Mouse (Mus musculus): ENCODE data around the gene Mrvi1. TPM values are rescaled to one million over a fixed set of nuclear protein-coding genes. Genes with fewer than 3 reads are reported as not detected.

The Mrvi1 gene
- polyA plus RNA-seq, 1 experiment from 2014 or later = 3.2 TPM

- Histone ChIP-seq H3K4me1 (ENCODE audit: control insufficient read depth, insufficient read depth, low read length) (peaks cover 3% of the 10 kb centered on the region; the same call in 1 of the 2 replicates), H3K36me3 (ENCODE audit: control insufficient read depth, insufficient read depth) (no peaks in the 10 kb centered on the region), H3K4me3 (ENCODE audit: low read length) (no peak overlapping the region), H3K9me3 (replicated peaks; ENCODE audit: control insufficient read depth, low read length) (no peaks in the 10 kb centered on the region), H3K9ac (ENCODE audit: low read length) (no peak overlapping the region; the same call in 1 of the 2 replicates), H3K27me3 (ENCODE audit: control insufficient read depth, insufficient read depth, low read length) (no peaks in the 10 kb centered on the region), H3K27ac (ENCODE audit: low read length) (no peak overlapping the region), H3K4me2 (ENCODE audit: low read depth, low read length) (no peak overlapping the region)
- peak; percentile 72; the same call in 1 of the 2 replicates for ATAC-seq (replicated peaks; ENCODE audit: extremely low read depth, insufficient read depth, low FRiP score)
- WGBS = 9% methylated on average over 5 of the region's 5 CpGs
Measured at GRCm38 (mm10) chr7:111014893-111015292, 32.6 kb upstream of the Mrvi1 start.

DNA sequence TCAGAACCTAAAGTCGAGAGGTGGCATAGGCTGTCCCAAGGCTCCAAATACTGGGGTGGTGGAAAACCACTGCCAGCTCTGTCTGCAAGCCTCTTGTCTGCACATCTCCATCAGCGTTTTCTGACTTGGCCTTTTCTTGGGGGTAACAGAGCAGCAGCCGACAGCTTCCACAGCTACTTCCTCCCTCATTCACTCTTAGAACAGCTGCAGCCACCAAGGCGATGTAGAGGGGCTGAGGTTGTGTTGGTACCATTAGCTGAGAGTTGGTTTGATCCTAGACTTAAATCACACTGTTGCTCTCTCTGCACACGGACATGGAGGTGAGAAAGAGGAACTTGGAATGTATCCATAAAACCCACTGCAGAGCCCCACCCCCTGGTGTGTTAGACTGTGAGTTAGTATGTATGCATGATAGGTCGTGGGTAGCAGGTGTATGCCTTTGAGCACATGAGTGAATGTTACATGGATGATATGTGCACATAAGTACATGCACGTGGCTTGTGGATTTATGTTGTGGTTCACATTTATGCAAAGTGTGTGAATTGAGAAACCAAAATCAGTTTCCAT is 31.9 kb upstream of the Mrvi1 start:
- no peak for ATAC-seq (replicated peaks; ENCODE audit: extremely low read depth, insufficient read depth, low FRiP score)
- Histone ChIP-seq H3K27me3 (ENCODE audit: control insufficient read depth, insufficient read depth, low read length) (no peaks in the 10 kb centered on the region), H3K9me3 (replicated peaks; ENCODE audit: control insufficient read depth, low read length) (no peaks in the 10 kb centered on the region), H3K27ac (ENCODE audit: low read length) (no peak overlapping the region), H3K9ac (ENCODE audit: low read length) (no peak overlapping the region), H3K36me3 (ENCODE audit: control insufficient read depth, insufficient read depth) (no peaks in the 10 kb centered on the region), H3K4me2 (ENCODE audit: low read depth, low read length) (no peak overlapping the region), H3K4me1 (ENCODE audit: control insufficient read depth, insufficient read depth, low read length) (peaks cover 3% of the 10 kb centered on the region; the same call in 1 of the 2 replicates), H3K4me3 (ENCODE audit: low read length) (no peak overlapping the region)
- WGBS = 68% methylated on average over 7 of the region's 7 CpGs

DNA sequence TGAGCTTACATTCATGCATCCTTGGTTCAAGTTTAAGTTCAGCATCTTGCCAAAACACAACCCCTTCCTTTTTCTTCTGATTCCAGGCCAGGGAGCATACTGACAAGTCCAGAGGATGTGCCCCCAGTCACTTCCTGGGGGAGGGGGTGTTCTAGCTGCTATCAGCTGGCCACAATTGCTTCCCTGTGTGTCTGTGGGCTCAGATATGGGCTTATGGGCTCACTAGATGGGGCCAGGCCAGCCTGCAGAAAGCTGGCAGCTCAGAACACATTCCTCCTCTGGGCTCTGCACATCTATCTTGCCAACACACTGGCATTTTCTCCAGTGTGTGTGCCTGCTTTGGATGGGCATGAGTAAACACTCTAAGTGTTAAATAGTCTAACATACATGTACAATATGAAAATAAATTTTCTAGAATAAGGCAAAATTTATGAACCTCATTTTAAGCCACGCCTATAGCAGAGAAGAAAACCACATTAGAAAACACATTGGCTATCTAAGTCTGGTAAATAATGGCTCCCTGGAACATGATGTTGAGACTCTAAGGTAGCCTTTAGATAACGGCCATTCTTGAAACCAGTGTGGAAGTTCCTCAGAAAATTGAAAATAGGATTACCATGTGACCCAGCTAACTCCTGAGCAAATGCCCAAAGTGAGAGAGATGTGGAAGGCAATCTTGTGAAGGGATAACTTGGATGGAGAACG is 22.0 kb upstream of the Mrvi1 start:
- Histone ChIP-seq H3K27me3 (ENCODE audit: control insufficient read depth, insufficient read depth, low read length) (no peaks in the 10 kb centered on the region), H3K4me3 (ENCODE audit: low read length) (no peak overlapping the region), H3K4me1 (ENCODE audit: control insufficient read depth, insufficient read depth, low read length) (0 out of 2 replicates have a peak, but pooled peaks cover 3% of the 10 kb centered on the region), H3K9me3 (replicated peaks; ENCODE audit: control insufficient read depth, low read length) (no peaks in the 10 kb centered on the region), H3K9ac (ENCODE audit: low read length) (no peak overlapping the region), H3K27ac (ENCODE audit: low read length) (no peak overlapping the region), H3K36me3 (ENCODE audit: control insufficient read depth, insufficient read depth) (no peaks in the 10 kb centered on the region), H3K4me2 (ENCODE audit: low read depth, low read length) (no peak overlapping the region)
- no peak for ATAC-seq (replicated peaks; ENCODE audit: extremely low read depth, insufficient read depth, low FRiP score)
- WGBS = 82% methylated on average over 3 of the region's 3 CpGs

GRCm38 (mm10) chr7:110998887-110999827 is 16.9 kb upstream of the Mrvi1 start:
- no peak overlapping the region for H3K27ac ChIP-seq (ENCODE audit: low read length)
- H3K9me3 ChIP-seq (replicated peaks; ENCODE audit: control insufficient read depth, low read length) = no peaks in the 10 kb centered on the region
- 0 out of 2 replicates have a peak, but pooled peaks cover 5% of the 10 kb centered on the region for H3K4me1 ChIP-seq (ENCODE audit: control insufficient read depth, insufficient read depth, low read length)
- no peaks in the 10 kb centered on the region for H3K36me3 ChIP-seq (ENCODE audit: control insufficient read depth, insufficient read depth)
- no peak overlapping the region for H3K4me3 ChIP-seq (ENCODE audit: low read length)
- no peak overlapping the region for H3K4me2 ChIP-seq (ENCODE audit: low read depth, low read length)
- WGBS = 57% methylated on average over 15 of the region's 15 CpGs
- no peaks in the 10 kb centered on the region for H3K27me3 ChIP-seq (ENCODE audit: control insufficient read depth, insufficient read depth, low read length)
- ATAC-seq (replicated peaks; ENCODE audit: extremely low read depth, insufficient read depth, low FRiP score) = no peak
- no peak overlapping the region for H3K9ac ChIP-seq (ENCODE audit: low read length)

- H3K27me3 ChIP-seq (ENCODE audit: control insufficient read depth, insufficient read depth, low read length) = no peaks in the 10 kb centered on the region
- H3K4me2 ChIP-seq (ENCODE audit: low read depth, low read length) = no peak overlapping the region
- no peak overlapping the region for H3K4me3 ChIP-seq (ENCODE audit: low read length)
- no peak overlapping the region for H3K9ac ChIP-seq (ENCODE audit: low read length)
- H3K9me3 ChIP-seq (replicated peaks; ENCODE audit: control insufficient read depth, low read length) = no peaks in the 10 kb centered on the region
- WGBS = 64% methylated on average over 4 of the region's 4 CpGs
- H3K4me1 ChIP-seq (ENCODE audit: control insufficient read depth, insufficient read depth, low read length) = peaks cover 13% of the 10 kb centered on the region
- H3K27ac ChIP-seq (ENCODE audit: low read length) = no peak overlapping the region
- ATAC-seq (replicated peaks; ENCODE audit: extremely low read depth, insufficient read depth, low FRiP score) = no peak
- H3K36me3 ChIP-seq (ENCODE audit: control insufficient read depth, insufficient read depth) = no peaks in the 10 kb centered on the region
Measured at GRCm38 (mm10) chr7:110991221-110991494, 8.9 kb upstream of the Mrvi1 start.

GRCm38 (mm10) chr7:110990356-110991220 is 8.3 kb upstream of the Mrvi1 start:
- no peak overlapping the region for H3K4me3 ChIP-seq (ENCODE audit: low read length)
- H3K36me3 ChIP-seq (ENCODE audit: control insufficient read depth, insufficient read depth) = no peaks in the 10 kb centered on the region
- H3K4me2 ChIP-seq (ENCODE audit: low read depth, low read length) = no peak overlapping the region
- no peak overlapping the region for H3K27ac ChIP-seq (ENCODE audit: low read length)
- WGBS = 38% methylated on average over 5 of the region's 5 CpGs
- H3K9ac ChIP-seq (ENCODE audit: low read length) = no peak overlapping the region
- ATAC-seq (replicated peaks; ENCODE audit: extremely low read depth, insufficient read depth, low FRiP score) = no peak
- no peaks in the 10 kb centered on the region for H3K27me3 ChIP-seq (ENCODE audit: control insufficient read depth, insufficient read depth, low read length)
- no peaks in the 10 kb centered on the region for H3K9me3 ChIP-seq (replicated peaks; ENCODE audit: control insufficient read depth, low read length)
- peaks cover 18% of the 10 kb centered on the region for H3K4me1 ChIP-seq (ENCODE audit: control insufficient read depth, insufficient read depth, low read length)

DNA sequence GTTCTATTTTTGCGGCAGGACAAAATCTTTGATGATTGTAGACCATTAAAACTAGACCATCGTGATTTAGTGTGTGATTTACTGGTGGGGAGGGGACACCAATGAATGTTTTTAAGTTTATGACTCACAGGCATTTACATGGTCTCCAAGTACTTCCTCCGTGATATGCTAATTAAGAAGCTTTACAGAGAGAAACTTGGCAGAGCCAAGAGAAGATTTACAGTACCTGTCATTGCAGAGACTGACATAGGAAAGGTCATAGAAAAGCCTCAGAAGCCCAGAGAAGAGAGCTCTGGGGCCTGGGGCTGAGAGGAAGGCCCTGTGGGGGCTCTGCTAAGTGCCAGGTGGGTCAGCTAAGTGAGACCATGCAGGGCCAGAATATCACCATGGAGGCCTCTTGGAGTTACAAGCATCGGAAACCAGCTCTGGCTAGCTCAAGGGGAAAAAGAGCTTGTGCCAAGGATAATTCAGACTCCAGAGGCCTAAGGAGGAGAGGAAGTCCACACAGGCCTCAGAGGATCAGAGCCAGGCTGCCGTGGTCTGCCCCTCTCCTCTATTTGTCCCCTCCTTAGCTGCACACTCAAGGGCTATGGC is 7.1 kb upstream of the Mrvi1 start:
- H3K36me3 ChIP-seq (ENCODE audit: control insufficient read depth, insufficient read depth) = no peaks in the 10 kb centered on the region
- no peak overlapping the region for H3K9ac ChIP-seq (ENCODE audit: low read length)
- ATAC-seq (replicated peaks; ENCODE audit: extremely low read depth, insufficient read depth, low FRiP score) = peak; percentile 52; the same call in 1 of the 2 replicates
- H3K4me3 ChIP-seq (ENCODE audit: low read length) = no peak overlapping the region
- peaks cover 20% of the 10 kb centered on the region for H3K4me1 ChIP-seq (ENCODE audit: control insufficient read depth, insufficient read depth, low read length)
- H3K27me3 ChIP-seq (ENCODE audit: control insufficient read depth, insufficient read depth, low read length) = no peaks in the 10 kb centered on the region
- 50% methylated on average over 5 of the region's 5 CpGs for whole genome bisulfite sequencing
- H3K4me2 ChIP-seq (ENCODE audit: low read depth, low read length) = no peak overlapping the region
- H3K9me3 ChIP-seq (replicated peaks; ENCODE audit: control insufficient read depth, low read length) = no peaks in the 10 kb centered on the region
- peak overlapping the region; percentile 69 for H3K27ac ChIP-seq (ENCODE audit: low read length)

DNA sequence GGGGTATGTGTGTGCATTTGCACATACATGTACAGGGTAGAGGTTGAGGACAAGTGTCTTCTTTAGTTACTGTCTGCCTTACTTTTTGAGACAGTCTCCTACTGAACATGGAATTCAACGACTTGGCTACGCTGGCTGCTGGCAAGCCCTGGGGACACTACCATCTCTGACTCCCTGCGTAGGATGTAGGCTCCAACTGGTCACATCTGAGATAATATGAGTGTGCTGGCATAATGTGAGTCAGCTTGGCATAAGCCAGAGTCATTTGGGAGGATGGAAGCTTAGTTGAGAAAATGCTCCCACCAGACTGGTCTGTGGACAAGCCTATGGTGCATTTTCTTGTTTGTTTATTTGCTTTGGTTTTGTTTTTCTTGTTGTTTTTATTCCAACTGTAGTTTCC is 5.8 kb upstream of the Mrvi1 start:
- H3K9me3 ChIP-seq (replicated peaks; ENCODE audit: control insufficient read depth, low read length) = no peaks in the 10 kb centered on the region
- no peak for ATAC-seq (replicated peaks; ENCODE audit: extremely low read depth, insufficient read depth, low FRiP score)
- H3K27ac ChIP-seq (ENCODE audit: low read length) = no peak overlapping the region
- H3K4me2 ChIP-seq (ENCODE audit: low read depth, low read length) = no peak overlapping the region
- 79% methylated on average over 3 of the region's 3 CpGs for WGBS
- no peak overlapping the region for H3K4me3 ChIP-seq (ENCODE audit: low read length)
- no peaks in the 10 kb centered on the region for H3K27me3 ChIP-seq (ENCODE audit: control insufficient read depth, insufficient read depth, low read length)
- H3K4me1 ChIP-seq (ENCODE audit: control insufficient read depth, insufficient read depth, low read length) = peaks cover 20% of the 10 kb centered on the region
- H3K36me3 ChIP-seq (ENCODE audit: control insufficient read depth, insufficient read depth) = no peaks in the 10 kb centered on the region
- H3K9ac ChIP-seq (ENCODE audit: low read length) = no peak overlapping the region

All from heart, embryonic 16.5 days (tissue).